Mouse (Mus musculus) small intestine, adult 2 months (tissue): ENCODE data around the gene Bhlhe23.

Source experiments
- CTCF ChIP-seq: fragments of 200-500 bp; IDR thresholded peaks from 2 replicates; pipeline ENCODE4 v1.5.1; 2012; ENCODE audit warnings: low read depth, mild to moderate bottlenecking, control low read depth, inconsistent platforms, low read length, moderate library complexity, mixed read lengths; ENCODE audit not compliant: insufficient replicate concordance, insufficient read length; ENCODE audit errors: extremely low read depth
- POLR2A ChIP-seq: fragments of 200-500 bp; IDR thresholded peaks from 2 replicates; pipeline ENCODE4 v1.6.1; 2012; ENCODE audit warnings: low read depth, mild to moderate bottlenecking, control low read depth, inconsistent platforms, low read length, moderate library complexity

- no peak for TF ChIP-seq CTCF
- no peak for TF ChIP-seq POLR2A
These were observed 11.7 kb downstream of the Bhlhe23 start for GRCm38 (mm10) chr2:180764986-180765385.
